Mouse (Mus musculus) CD4-positive, CD25-positive, alpha-beta regulatory T cell, adult 2 months (primary cell): ENCODE measurements at regions not wholly inside any gene's neighbourhood (a gene's known extent, or its start where the extent isn't known, plus 50 kb on each side); places are given as distances from the start of the nearest gene placed in this dataset.
A peak's percentile ranks its signal among the peaks of the same experiment; 100 is the strongest.
"Not testable (repeated sequence)": the region's sequence is repeated elsewhere in the genome, so short reads cannot be mapped to it uniquely, and the experiment has no call there.

Experiments used
- DNase-seq: peaks from one replicate; pipeline ENCODE4 v3.0.0-alpha.2; 2012; ENCODE audit warnings: low read depth, low spot score

DNA sequence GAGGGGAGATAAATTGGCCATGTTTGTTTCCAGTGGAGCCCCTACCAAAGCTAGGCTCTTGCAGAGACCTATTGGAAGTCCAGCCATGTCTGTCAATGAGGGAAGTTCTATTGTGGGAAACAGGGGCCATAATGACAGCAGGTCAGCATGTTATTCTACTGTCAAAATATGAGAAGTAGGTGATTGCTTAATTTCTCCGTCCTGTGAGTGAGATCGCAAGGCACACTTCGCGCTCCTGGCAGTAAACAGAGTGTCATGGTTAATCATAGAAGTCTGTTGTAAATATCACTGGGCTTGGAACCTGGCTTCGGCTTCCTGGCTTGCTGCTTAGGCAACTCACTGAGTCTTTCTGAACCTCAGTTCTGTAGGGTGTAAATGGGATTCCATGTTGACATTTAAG is 72.5 kb upstream of the Ccdc122 start:
- no peak for DNase-seq

DNA sequence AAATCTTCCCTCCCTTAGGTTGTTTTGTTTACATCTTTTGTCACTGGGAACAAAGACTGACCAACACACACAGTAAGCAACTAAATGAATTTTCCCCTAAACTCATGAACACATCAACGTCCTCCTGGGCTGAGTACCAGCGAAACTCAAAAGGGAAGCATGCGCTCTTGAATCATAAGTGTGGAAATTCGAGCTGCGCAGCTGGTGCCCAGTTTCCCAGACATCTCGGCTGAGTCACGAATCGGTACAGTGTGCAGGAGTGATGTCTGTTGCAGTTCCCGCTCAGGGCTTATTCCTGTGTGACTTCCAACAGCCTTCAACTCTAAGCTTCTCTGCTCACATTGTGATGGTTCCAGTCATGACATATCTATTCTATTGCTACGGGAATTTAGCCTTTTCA is 77.7 kb upstream of the Ccdc122 start:
- no peak for DNase-seq

DNA sequence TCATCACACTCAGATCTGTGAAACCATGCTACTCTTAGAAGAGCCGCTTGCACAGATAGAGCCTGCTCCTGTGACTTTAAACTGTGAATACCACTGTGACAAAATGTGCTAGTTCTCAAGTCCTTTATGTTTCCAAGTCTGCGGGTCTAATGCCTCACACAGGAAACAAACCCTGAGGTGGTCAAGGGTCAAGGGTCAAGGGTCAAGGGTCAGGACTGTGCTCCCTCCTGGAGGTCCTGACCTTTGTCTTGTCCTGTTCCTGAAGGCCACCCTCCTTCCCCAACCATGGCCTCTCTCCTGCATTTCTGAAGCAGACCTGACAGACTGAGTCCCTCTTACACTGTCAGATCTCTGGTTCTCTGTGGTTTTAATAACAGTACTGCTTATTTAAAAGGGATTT is 79.4 kb upstream of the Ccdc122 start:
- peak; percentile 3 for DNase-seq

DNA sequence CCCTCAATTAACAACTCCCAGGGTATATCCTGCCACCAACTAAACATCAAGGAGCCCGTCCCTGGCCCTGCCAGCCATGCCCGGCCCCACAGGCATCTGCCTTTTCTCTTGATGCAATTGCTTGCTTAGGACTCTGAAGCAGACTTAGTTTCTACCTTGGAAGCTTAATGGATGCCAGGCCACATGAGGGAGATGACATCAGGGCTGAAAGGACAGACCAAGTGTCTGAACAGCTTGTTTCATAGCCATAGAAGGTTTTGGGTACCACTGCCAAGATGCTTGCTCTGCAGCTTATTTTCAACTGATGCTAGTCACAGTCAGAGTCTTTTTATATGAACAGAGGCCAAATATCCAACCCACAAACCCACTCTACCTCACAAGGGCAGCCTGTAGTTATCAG is 83.4 kb upstream of the Ccdc122 start:
- DNase-seq = no peak

DNA sequence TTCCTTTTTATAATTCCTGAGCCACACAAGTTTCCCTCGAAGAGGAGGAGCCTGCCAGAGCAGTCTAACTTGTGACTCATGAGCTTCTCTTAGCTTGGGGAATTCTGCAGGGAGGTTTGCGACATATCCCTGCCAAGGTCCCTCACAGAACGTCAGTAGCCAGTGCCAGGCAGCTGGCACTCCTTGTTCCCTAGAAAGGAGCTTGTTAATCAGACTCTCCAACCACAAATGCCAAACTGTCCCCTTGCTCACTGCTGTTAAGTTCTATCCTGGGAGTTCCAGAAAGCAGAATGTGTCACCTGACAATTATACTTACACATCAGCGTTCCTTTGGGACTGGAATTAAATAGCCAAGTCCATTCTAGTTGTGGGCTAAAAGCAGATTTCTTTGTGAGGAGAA is 85.1 kb upstream of the Ccdc122 start:
- no peak for DNase-seq

DNA sequence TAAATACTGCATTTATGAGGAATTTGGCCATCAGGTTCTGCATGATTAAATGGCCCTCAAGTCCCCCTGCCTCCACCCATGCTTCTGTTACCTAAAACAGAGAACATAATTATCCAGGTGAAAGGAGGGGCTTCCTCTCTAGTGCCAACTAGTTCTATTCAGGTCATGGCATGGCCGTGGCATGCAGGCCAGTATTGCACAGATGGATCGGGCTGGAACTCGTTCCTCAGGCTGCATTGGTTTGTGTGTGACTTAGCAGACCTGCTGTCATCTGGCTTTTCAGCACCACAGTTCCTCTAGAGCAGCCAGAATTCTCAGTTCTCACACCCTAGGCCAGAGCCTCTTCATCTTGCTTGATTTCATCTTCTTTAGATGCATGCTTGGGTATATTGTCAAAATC is 87.2 kb upstream of the Ccdc122 start:
- DNase-seq = no peak

DNA sequence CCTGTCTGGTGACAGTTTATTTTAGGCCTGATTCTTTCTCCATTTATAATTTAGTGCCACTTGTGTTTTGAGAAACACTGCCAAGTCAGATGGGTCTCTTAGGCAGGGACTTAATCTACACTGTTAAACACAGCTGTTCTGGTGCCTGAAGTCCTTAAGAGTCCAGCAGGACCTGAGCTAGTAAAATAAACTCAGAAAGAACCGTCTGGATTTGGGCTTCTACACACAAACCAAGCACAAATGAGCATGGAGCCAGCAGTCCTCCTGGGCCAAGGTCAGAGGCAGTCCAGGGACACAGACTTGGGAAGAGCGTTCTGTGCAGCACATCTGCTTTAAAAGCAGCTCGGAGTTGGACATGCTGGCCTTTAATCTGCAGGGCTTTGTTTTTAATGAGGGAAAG is 87.6 kb upstream of the Ccdc122 start:
- no peak for DNase-seq

DNA sequence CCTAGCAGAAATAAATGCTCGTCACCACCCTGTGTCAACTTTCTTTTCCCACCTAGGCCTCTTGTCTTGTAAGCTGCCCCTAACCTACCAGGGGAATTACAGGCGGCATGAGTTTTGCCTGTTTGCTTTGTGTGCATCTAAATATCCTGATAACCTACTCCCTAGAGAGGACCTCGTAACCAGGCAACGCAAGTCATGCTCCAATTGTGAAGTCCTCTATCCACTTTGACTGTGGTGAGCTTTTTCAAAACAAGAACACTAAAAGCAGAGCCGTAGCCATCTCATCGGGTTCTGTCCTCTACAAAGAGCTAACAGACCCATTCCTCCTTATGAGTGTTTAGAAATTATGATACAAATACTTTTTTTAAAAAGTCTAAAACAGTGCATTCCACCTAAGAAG is 88.1 kb upstream of the Ccdc122 start:
- no peak for DNase-seq

DNA sequence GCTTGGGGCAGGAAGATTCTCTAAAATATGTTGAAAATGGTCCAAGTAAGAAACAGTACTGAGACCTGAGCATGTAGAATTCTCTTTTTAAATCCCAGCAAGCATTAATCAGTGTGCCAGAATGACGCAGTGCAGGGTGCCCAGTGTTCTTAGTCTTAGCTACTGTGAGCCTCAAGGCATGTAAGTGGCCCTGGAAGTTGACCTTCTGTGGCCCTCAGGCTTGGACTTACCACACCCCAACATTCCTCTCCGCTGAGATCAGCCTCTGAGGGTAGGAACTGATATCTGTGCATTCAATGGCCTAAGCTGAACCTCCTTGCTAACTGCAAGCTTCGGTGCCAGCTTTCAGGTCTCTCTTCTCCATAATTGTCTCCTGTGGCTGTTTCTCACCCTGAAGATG is 89.4 kb upstream of the Ccdc122 start:
- no peak for DNase-seq

DNA sequence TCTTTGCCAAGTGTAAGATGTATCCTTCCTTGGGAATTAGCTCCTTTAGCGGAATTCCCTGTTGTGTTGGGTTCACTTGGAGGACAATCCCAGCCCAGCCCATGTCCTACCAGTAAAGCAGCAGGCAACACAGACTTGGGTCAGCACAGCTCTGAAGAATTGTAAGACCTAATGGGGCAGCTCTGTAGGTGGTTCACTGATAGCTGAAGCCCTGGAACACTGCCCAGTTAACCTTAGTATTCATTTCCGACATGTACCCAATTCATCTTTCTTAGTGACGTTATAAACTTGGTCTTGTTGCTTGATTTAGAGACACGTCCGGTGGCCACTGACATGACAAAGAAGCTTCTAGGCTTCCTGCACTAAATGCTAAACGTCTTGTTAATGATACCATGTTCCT is 90.9 kb upstream of the Ccdc122 start:
- DNase-seq = no peak

DNA sequence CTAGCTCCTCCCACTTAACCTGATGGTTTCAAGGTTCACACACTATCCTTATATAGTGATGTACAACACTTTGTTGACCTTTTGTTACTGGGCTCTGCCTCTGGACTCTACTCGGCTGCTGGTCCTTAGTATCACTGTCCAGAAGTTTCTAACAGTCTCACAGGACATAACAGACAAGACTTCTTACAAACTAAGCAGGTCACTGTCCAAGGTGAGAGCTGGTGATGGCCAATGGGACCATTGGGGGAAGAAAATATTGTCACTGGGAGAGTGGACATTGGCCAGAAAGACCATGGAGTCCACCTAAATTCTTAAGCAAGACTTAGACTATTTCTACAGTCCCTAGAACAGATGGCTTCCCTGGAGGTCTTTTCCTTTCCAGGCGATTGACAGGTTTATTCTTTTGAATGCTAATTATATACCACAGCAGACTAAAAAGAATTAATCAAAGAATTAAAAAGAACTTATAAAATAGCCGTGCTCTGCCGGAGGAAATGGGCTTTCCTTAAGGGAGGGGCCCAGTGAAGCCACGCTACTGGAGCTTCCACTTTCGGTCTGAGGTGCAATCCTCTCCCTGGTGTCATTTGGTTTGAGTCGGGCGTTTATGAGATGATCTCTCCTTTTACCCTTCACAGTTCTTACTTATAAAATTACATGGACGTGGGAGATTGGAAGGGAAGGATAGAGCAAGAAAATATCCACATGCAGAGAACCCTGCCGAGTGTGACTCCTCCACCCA is 94.9 kb upstream of the Ccdc122 start:
- no peak for DNase-seq

DNA sequence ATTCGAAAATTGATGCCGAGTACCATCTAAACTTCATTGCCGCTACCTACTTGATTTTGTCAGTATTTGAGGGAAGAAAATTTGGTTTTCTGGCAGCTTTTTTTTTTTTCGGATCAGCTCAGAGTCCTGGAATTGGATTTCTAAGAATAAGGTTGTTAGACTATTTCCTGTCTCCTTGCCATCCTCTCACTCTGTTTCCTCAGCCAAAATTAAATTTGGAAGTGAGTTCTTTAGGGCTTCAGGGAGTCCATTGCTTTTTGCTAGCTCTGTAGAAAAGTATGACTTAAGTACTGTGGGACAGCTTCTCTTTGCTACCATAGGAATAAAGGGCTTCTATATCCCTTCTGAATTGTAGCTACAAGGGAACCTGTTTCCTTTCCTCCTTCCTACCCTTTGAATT is 96.1 kb upstream of the Ccdc122 start:
- DNase-seq = no peak

DNA sequence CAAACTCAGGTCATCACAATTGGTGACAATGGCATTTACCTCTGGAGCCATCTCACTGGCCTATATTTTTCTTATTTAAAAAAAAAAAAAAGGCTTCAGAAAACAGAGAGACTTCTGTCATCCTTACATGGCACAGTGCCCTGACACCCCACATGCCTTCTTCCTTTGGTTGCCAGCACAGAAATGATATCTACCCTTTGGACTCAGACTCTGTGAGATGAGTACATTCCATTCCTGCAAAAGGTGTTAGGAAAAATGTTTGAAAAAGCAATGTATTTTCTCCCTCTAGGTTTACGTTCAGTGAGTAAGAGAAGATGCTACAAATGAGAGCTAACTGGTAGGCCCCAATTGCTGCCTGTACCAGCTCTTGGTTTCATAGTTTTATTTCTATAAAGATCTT is 99.9 kb upstream of the Ccdc122 start:
- DNase-seq = no peak

DNA sequence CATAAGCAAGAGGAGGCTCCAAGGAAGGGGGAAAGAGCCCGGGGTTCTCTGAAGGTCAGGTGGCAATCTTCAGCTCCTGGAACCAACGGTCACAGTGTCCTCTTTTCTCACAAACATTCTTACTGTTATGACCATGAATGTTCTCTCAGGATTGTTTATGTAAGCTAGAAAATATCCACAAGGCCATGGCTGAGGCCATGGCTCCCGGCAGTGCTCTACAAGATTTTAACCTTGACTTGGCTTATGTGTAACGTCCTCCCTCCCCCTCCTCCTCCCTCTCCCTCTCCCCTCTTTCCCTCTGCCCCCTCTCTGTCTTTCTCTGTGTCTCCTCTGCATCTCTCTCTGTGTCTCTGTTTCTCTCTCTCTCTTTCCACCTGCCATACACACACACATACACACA is 100.5 kb upstream of the Ccdc122 start:
- not testable (repeated sequence) for DNase-seq

DNA sequence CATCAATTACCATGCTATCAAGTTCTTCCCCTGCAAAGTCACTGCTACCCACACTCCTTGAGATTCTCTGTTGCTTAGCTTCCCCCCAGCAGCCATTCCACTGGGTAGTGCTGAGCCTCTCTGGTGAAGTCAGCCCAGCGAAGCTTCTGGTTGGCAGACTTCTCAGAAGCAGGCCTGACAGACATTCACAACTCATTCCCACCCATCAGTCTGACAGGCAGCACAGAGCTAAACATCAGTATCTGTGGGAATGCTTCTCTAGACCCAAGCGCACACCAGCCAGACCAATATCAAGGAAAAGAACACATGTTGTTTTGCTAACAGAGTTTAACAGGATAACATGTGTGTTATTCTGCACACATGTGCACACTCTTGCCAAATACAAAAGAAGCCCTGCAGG is 101.1 kb upstream of the Ccdc122 start:
- no peak for DNase-seq

DNA sequence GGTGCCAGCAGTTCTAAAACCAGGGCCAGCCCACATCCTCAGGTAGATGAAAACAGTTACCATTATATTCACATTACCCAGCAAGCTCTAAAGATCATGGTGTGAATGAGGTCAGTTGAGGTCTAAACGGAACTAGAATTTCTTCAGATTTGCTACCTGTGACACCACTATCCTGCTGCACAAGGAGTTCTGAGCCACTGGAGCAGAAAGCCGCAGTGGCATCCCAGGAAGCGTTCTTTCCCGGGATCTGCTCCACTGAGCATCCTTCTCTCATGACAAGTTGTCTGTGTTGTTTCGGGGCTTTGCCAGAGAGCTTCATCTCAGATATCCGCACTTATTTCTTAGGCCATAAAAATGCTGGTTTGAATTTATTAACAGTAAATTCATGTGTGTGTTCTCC is 103.7 kb upstream of the Ccdc122 start:
- DNase-seq = no peak

DNA sequence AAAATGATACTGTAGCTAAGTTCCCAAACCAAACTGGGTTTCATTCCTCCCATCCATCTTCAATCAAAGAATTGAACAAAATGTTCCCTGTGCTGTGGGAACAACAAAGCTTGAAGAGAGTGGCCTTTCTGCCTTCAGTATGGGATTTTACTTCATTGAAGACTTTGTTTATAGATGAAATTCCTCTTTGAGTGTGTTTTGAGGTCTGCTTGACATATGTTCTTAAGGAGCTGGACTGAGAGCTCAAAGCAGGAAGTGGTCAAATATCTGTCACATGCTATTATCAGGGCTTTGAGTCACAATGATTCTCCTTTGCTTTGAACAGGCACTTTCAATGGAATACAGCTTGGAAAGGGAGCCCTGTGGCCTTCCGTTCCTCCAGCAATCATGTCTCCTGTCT is 105.2 kb upstream of the Ccdc122 start:
- DNase-seq = no peak

DNA sequence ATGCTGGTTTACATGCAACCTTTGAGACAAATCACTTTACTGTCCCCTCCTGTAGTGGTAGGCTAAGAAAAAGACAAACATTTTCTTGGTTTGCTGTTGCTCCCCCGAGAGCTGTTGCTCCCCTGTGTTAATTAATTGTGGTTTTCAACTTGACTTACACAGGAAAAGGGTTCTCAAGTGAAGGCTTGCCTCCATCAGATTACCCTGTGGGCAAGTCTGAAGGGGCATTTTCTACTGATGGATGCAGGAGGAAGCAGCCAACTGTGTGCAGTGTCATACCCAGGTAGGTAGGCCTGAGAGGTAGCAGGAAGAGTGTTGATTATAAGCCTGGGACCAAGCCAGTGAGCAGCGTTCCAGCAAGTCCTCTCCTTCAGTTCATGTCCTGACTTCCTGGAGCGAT is 107.0 kb upstream of the Ccdc122 start:
- DNase-seq = no peak

DNA sequence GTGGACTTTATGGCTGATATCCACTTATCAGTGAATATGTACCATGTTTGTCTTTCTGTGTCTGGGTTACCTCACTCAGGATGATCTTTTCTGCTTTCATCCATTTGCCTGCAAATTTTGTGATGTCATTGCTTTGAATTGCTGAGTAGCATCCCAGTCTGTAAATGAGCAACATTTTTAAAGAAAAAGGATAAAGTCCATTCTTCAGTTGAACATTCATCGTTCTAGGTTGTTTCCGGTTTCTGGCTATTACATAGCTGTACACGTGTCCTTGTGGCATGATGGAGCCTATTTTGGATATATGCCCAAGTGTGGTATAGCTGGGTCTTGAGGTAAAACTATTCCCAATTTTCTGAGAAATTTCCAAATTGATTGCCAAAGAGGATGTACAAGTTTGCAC is 107.9 kb upstream of the Ccdc122 start:
- DNase-seq = no peak

DNA sequence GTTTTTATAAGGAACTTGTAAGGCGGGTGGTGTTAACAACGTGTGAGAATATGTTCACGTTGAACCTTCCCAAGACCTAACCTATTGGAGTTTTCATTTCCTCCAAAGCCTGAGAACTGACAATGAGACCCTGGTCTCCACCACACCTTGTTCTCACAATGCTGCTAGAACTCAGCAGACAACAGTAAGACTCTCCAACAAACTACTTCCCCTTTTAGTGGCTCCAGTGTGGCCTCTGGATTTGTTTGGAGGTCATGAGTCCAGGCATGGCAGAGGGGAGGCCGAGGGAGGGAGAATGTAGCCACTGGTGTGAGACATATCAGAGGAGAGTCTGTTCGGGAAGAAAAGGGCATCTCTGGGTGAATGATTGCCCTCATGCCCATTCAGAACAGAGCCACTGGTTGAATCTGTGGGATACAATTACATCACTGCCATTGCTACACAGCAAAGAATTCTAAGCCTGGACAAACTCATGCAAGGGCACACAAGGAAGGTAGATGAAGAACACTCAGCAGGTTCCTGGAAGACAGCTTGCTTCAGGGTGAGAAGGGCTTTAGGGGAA is 109.2 kb upstream of the Ccdc122 start:
- DNase-seq = no peak

DNA sequence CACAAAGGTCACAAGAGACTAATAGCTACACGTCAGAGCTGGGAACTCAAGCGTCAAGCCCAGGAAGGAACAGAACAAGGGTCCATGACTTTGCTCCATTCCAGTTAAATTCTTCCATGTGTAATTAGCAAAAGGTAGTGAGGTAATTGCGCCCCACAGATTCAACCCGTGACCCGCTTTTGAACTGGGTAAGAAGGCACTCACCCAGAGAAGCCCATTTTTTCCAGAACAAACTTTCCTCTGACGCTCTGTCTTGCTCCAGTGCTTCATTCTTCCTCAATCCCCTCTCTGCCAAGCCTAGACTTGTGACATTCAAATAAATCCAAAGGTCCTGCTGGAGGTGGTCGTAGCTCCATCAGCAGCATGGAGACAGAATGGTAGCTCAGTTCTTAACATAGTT is 110.2 kb upstream of the Ccdc122 start:
- no peak for DNase-seq

DNA sequence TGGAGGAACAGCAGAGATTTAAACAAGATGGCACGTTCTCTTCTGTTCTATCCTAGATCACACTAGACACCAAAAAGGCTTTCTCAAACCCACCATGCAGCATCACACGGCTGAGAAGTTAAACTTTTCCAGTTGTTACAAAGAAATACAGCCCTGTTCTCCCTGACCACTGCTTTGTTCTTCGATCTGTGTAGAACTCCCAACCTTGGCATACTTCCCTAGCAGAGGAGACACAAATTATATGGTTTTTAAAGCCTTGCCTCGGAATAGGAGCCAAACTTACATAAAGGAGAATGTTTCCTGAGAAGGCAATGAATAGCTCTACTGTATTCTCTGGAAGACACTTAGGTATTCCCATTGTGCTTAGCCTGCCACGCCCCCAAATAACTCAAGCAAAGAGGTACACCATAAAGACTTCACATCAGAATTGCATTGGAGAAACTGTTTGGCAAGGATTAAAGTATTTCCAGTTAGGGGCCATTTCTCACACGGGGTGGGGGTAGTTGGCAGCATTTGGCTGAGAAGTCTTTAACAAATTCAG is 114.1 kb upstream of the Ccdc122 start:
- no peak for DNase-seq

DNA sequence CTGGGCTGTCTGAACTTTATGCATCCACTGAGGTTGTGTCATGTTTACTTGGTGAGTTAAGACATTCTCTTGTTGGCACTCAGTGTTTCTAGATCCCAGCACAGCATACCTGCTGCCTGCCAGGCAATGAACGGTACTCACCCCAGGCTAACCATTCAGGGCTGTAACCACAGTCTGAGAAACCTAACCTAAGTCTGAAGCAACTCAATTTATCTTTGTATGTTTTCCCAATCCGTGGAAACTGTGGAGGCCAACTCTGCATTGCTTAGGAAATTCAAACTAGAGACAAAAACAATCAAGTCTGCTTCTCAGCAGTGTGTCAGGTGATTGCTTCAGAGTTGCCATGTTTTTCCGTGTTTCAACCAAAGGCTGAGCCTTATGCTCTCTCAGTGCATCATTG is 118.5 kb upstream of the Ccdc122 start:
- DNase-seq = no peak
